Mouse (Mus musculus): Measurements from ENCODE around the gene Arid1b.

- no peak for TF ChIP-seq CTCF (IDR thresholded peaks at IDR 0.05; ENCODE audit: borderline replicate concordance, extremely low read depth, insufficient read depth, insufficient read length)
- no peak for TF ChIP-seq POLR2A (IDR thresholded peaks at IDR 0.05; ENCODE audit: borderline replicate concordance, extremely low read depth, insufficient read depth, insufficient read length, poor library complexity, severe bottlenecking)
Measured at GRCm38 (mm10) chr17:4947013-4947412, 47.1 kb upstream of the Arid1b start.
